Mouse (Mus musculus) left cerebral cortex, postnatal 10 days (tissue): ENCODE results near the gene Itprip. TPM values are rescaled to one million over a fixed set of nuclear protein-coding genes. Genes with fewer than 3 reads are reported as not detected.

Experiments used
- DNase-seq, 2 experiments: peaks; one replicate each; pipeline ENCODE4 v3.0.0; 2021 to 2022; ENCODE audit warnings: low spot score in 2 of 2, mixed read lengths in 1 of 2; ENCODE audit errors: extremely low spot score in 1 of 2
- intact Hi-C: fragments of 180-260 bp; cut with DNase I; formaldehyde crosslinking; loops from one replicate; pipeline ENCODE4 v1.15.1; 2025
- total RNA-seq, 2 experiments: library from RNA; stranded (reverse); gene quantifications; 2 replicates each; pipeline ENCODE4 v1.2.3; 2021

Itprip gene
- total RNA-seq, result 1 to 10 TPM; 1.5 to 1.9 TPM

GRCm38 (mm10) chr19:47919126-47919965, at the start of gene Itprip, which contains the start of gene Cfap43:
Gene Itprip, minus strand, starts transcription at chr19:47919299.
Gene Cfap43, minus strand, starts transcription at chr19:47919287.
- intact Hi-C loops, result no loop called here

GRCm38 (mm10) chr19:47958181-47958580, 39.1 kb upstream of the Itprip start:
- intact Hi-C loops, result no loop called here
- DNase-seq, result no peak

More at GRCm38 (mm10) chr19:47919126-47919965, at the start of gene Itprip, which contains the start of gene Cfap43:
- peak; percentile 44 to 82 for DNase-seq

DNA sequence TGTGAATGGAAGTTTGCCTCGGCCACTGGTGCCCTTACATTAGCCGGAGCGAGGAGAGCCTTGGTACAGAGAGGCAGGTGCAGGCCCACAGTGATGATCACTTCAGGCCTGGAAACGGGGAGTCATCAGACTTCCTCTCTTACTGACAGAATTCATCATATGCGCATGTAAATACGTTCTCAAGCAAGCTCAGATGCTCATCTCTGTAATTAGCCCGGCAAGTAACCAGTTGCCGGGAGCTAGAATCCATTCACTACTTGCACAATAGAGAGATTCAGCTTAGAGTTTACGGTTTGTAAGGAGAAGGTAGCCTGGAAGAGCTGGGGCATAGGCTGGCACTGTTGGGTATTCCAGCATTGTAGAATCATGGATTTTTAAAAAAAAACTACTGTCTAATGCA, 34.1 kb upstream of the Itprip start:
- no peak for DNase-seq
- intact Hi-C loops, result no loop called here

- intact Hi-C loops, result no loop called here
- no peak for DNase-seq
Observed at GRCm38 (mm10) chr19:47950946-47951345, 31.8 kb upstream of the Itprip start.

GRCm38 (mm10) chr19:47946821-47947465, 27.8 kb upstream of the Itprip start:
- no peak for DNase-seq
- intact Hi-C loops, result no loop called here

GRCm38 (mm10) chr19:47939361-47939760, 20.3 kb upstream of the Itprip start:
- DNase-seq, result no peak
- intact Hi-C loops, result no loop called here

DNA sequence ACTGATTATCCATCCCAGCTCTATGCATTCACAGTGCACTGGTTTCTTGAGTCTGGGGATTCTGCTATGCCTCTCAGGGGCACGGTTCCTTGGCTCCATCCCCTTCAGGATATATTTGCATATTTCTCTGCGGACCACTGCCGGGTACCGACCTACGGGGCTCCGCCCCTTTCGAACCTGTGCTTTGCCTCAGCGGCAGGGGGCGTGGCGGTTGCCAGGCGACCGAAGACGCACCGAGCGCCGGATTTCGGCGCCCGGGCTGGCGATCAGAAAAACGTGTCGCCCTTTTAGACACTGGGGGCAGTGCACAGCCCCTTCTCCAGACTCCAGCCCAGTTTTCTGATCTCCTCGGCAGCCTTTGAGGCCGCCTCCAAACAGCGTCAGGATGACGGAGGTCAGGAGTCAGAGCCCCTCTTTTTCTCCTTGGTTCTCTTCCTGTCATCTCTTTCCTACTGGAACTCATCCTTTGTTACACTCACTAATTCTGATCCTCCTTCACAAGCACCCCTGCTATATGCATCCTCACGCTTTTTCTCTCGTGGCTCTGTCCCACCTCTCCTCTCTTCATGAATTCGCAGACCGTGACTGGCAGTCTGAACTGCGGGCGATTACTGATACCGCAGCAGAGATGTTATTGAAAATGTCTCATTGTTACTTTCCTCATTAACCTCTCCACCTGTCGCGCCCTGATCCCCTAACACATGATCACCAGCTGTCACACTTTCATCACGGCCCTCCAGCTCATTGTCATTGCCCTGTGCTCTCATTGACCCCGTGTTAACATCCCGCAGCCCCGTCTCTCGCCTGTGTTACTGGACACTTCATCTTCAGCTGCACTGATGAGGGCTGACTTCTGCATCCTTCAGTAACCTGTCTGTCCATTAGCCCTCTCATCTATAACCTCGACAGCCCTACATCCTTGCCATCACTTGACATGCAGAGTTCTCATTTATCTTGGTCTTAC, 18.6 kb upstream of the Itprip start, which contains the start of gene Cfap58:
Gene Cfap58, plus strand, starts transcription at position 233 of the 964 bp plus-strand sequence.
- intact Hi-C loops, result no loop called here
- DNase-seq, result peak; percentile 26 to 77

GRCm38 (mm10) chr19:47936938-47937337, 17.8 kb upstream of the Itprip start:
- intact Hi-C loops, result no loop called here
- no peak for DNase-seq

- intact Hi-C loops, result no loop called here
- no peak for DNase-seq
Observed at GRCm38 (mm10) chr19:47936490-47936889, 17.4 kb upstream of the Itprip start.

DNA sequence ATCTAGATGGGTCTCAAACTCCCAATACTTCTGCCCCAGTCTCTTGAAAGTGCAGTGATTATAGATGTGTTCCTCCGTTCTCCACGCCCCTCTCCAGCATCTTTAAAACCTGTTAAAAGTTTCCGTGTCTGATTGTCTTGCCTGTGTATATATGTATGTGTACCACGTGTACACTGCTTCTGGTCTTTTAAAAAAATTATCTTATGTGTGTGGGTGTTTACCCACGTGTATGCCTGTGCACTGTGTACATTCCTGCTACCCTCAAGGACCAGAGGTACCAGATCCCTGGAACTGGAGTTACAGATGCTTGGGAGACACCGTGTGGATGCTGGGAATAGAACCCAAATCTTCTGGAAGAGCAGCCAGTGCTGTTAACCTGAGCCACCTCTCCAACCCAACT, 16.4 kb upstream of the Itprip start:
- DNase-seq, result no peak
- intact Hi-C loops, result no loop called here

DNA sequence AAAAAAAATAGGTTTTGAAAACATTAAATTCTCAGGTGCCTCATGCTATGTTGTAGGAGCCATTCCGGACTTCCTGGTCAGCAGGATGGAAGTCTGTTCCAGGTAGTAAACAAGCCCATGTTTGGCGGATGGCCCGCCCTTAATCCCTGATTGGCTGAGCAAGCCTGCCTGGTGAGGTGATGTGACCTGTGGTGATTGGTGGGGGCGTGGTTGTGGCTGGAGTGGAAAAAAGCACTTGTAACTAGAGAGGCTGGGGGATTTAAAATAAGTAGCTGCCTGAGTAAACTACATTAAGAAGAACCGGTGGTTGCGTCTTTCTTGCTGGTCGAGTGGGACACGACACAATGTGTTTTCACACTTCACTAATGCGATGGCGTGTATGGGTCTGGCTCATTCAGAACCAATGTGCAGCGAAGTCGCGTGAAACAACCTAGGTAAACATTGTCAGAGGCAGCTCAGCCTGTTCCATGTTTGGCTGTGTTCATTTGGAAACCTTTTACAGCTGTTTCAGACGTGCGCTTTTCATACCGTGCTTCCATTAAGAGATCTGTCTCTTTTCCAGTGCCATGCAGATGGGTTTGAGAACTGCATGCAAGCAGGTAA, 15.6 kb upstream of the Itprip start:
- DNase-seq, result no peak
- intact Hi-C loops, result no loop called here

GRCm38 (mm10) chr19:47934146-47934545, 15.0 kb upstream of the Itprip start:
- intact Hi-C loops, result no loop called here
- DNase-seq, result no peak

- intact Hi-C loops, result loop anchor here (1.0 kb wide), 1 partner anchor 50 kb away; no protein-coding TSS in a partner anchor
- DNase-seq, result no peak
Observed at GRCm38 (mm10) chr19:47931982-47932638, 13.0 kb upstream of the Itprip start.

DNA sequence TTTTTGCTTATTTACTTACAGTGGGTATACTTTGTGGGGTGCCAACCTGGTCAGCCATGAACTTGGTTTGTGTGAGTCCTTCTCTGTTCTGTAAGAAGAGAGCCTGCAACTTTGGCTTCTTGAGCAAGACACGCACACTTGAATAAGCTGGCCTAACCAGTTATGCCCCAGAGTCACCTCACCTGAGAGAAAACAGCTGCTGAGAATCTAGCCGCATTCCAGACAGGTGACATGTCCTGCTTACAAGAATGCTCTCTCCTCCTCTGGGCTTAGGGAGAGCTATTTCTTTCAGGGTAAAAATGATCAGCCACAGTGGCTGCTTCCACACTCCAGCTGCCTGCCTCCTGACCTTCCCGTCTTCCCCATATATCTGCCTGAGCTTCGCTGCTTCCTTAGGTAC, 9.9 kb upstream of the Itprip start:
- intact Hi-C loops, result no loop called here
- DNase-seq, result no peak

DNA sequence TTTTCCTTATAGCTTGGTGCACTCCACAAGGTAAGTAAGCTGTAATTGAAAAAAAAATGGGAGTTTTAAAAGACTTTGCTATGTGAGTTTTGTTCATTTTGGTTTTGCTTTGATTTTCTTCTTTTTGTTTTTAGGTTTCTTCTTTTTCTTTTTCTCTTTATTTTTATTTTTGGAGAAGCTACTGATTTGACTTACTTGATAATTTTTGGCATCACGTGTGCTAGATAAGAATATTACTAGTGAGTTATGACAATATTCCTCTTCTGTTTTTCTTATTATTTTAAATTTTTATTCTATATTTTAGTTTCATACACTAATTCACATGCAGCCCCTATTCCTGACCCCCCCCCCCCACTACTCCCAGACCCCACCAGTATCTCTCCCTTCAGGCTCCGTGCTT, 7.9 kb upstream of the Itprip start:
- intact Hi-C loops, result no loop called here
- DNase-seq, result no peak

DNA sequence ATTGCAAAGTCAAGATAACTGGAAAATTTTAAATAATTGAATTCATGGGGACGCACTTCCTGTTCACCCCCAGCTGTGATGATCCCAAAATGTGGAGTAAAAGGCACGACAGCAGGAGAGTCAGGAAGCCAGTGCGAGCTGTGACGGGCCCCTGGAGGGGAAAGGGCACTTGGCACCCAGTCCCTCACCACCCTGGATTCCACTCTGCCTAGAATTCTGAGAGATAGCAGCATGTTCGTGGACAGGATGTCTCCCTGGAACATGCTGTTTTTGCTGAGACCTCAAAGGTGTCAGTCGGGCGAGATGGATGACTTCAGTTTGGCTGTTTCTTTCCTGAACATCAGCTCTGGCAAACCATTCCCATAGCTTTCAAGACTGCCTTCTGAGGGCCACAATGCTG, 6.7 kb upstream of the Itprip start:
- DNase-seq, result no peak
- intact Hi-C loops, result no loop called here

DNA sequence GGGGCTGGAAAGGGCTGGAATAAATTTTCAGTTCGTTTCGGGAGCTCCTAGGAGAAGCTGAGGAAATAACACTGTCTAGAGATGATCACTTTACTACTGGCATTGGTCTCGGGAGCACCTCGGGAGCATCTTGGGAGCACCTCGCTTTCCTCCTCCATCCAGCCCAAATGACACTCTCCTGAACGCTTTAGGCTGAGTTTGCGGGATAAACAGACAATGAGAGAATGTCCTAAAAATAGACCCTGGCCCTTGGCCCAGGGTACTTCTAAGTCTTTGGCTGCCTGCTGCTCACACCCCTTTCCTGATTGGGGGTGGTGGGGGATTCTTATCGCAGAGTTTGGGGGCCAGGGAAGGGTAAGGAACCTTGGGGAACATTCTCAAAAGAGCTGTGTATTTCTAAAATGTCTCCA, 872 bp upstream of the Itprip start:
- DNase-seq, result peak in 1 of 2 experiments; percentile 32
- intact Hi-C loops, result no loop called here

DNA sequence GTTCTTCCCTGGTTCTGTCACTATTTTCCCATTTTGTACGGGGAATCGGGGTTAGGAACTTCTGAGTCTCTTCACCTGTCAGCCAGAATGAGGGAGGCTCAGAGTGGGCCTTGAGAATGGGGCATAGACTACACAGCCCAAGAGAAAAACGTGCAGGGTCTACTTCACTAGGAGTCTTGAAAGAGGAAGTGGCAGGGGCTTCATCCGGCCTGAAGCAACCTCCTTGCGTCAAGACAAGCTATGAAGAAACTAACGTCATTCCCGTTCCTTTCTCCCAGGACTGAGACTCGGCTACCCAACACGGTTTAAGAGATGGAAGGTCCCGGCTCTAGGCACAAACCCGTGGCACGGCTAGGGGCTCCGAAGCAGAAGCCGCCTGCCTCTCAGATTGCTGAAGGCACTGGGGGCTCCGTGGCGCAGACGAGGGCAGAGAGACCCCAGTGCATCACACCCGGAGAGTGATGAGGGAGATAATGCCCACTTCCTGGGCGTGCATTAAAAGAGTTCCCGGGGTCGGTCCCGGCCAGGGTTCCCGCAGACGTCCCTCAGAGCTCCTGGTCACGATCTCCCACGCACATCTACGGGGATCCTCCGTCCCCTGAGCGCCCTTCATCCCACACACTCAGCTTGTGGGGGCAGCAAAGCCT, 521 bp downstream of the Itprip start:
- no peak for DNase-seq
- intact Hi-C loops, result no loop called here
